Mouse (Mus musculus): ENCODE results near the gene Dnase1. TPM values are rescaled to one million over a fixed set of nuclear protein-coding genes. Genes with fewer than 3 reads are reported as not detected.
"Not testable (repeated sequence)": the region's sequence is repeated elsewhere in the genome, so short reads cannot be mapped to it uniquely, and the experiment has no call there.

Gene Dnase1
- polyA plus RNA-seq, 1 experiment from 2014 or later = 0.43 TPM

DNA sequence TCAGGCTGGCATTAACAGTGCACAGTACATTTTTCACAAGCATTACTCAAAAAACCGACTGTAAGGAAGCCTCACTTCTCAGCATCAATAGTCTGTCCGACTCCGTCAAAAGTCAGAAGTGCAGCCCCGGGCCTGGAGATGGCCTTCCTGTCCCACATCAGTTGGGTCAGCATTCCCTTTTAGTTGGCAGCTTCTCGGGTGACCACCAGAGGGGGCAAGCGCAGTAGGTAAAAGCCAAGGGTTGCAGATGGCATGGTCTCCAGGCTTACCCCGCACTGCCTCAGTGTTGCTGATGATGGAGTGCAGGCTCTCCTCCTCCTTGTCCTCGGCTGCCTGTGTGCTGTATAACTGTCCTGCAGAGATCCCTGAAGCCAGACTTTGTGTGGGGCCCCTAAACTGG, 31.8 kb downstream of the Dnase1 start:
- H3K4me3 ChIP-seq (ENCODE audit: low read depth, low read length) = no peak overlapping the region
- ATAC-seq (peak; percentile 45; the same call in 1 of the 2 replicates), DNase-seq (peak; percentile 71)
- WGBS (ENCODE audit: insufficient replicate concordance) = 58% methylated on average over 8 of the region's 8 CpGs
- no peaks in the 10 kb centered on the region for H3K9me3 ChIP-seq (ENCODE audit: low read length)
- no peaks in the 10 kb centered on the region for H3K27me3 ChIP-seq (ENCODE audit: insufficient read depth, low read length)
- no peak overlapping the region for H3K9ac ChIP-seq (replicated peaks)
- TF ChIP-seq EP300 (IDR thresholded peaks at IDR 0.05; ENCODE audit: low read depth) (no peak), CTCF (IDR thresholded peaks at IDR 0.05; ENCODE audit: low read depth) (peak; percentile 83)
- H3K4me2 ChIP-seq (ENCODE audit: low read depth, low read length) = no peak overlapping the region
- H3K36me3 ChIP-seq (replicated peaks; ENCODE audit: insufficient read depth, low read length) = peaks cover 24% of the 10 kb centered on the region
- H3K4me1 ChIP-seq (ENCODE audit: insufficient read depth) = no peaks in the 10 kb centered on the region
- H3K27ac ChIP-seq (ENCODE audit: low read depth) = no peak overlapping the region

- Histone ChIP-seq H3K9me3 (ENCODE audit: low read length) (no peaks in the 10 kb centered on the region), H3K27me3 (ENCODE audit: insufficient read depth, low read length) (no peaks in the 10 kb centered on the region), H3K4me1 (ENCODE audit: insufficient read depth) (peaks cover 20% of the 10 kb centered on the region), H3K4me3 (ENCODE audit: low read depth, low read length) (no peak overlapping the region), H3K4me2 (ENCODE audit: low read depth, low read length) (no peak overlapping the region), H3K9ac (replicated peaks) (no peak overlapping the region), H3K27ac (ENCODE audit: low read depth) (no peak overlapping the region), H3K36me3 (replicated peaks; ENCODE audit: insufficient read depth, low read length) (0 out of 2 replicates have a peak, but pooled peaks cover 2% of the 10 kb centered on the region)
- DNase-seq = no peak
- TF ChIP-seq CTCF (IDR thresholded peaks at IDR 0.05; ENCODE audit: low read depth) = peak; percentile 27; the same call in 1 of the 2 replicates
- no peak for TF ChIP-seq EP300 (IDR thresholded peaks at IDR 0.05; ENCODE audit: low read depth)
- 57% methylated on average over 6 of the region's 6 CpGs for WGBS (ENCODE audit: insufficient replicate concordance)
- ATAC-seq = no peak
Measured at GRCm38 (mm10) chr16:4074297-4074696, 37.6 kb downstream of the Dnase1 start.

DNA sequence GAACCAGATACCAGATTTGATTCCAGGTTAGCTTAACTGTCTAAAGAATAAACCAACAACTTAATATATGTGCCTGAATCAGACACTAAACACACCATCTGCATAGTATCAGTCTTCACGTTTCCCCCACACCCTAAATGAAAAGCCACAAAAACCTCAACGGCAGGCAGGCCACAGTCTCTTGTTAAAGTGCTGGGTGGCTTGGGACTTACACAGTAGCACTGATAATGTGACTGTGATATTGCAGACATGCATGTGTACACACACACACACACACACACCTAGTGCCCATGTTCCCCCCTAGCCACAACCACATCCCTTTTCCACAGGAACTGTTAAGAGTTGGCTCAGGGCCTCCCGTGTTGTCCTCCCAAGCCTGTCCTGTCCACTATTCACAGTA, 38.1 kb downstream of the Dnase1 start:
- no peak for DNase-seq
- H3K27ac ChIP-seq (ENCODE audit: low read depth) = no peak overlapping the region
- H3K4me2 ChIP-seq (ENCODE audit: low read depth, low read length) = no peak overlapping the region
- H3K4me1 ChIP-seq (ENCODE audit: insufficient read depth) = peaks cover 20% of the 10 kb centered on the region
- H3K36me3 ChIP-seq (replicated peaks; ENCODE audit: insufficient read depth, low read length) = 0 out of 2 replicates have a peak, but pooled peaks cover 2% of the 10 kb centered on the region
- H3K9me3 ChIP-seq (ENCODE audit: low read length) = no peaks in the 10 kb centered on the region
- H3K27me3 ChIP-seq (ENCODE audit: insufficient read depth, low read length) = no peaks in the 10 kb centered on the region
- H3K9ac ChIP-seq (replicated peaks) = no peak overlapping the region
- TF ChIP-seq EP300 (IDR thresholded peaks at IDR 0.05; ENCODE audit: low read depth) = no peak
- no peak for TF ChIP-seq CTCF (IDR thresholded peaks at IDR 0.05; ENCODE audit: low read depth)
- WGBS (ENCODE audit: insufficient replicate concordance) = 27% methylated on average over 3 of the region's 3 CpGs
- no peak for ATAC-seq
- H3K4me3 ChIP-seq (ENCODE audit: low read depth, low read length) = no peak overlapping the region

- H3K9ac ChIP-seq (replicated peaks) = peak within 1 kb of the TSS; percentile 85
- peaks cover 20% of the 10 kb centered on the region for H3K4me1 ChIP-seq (ENCODE audit: insufficient read depth)
- peak within 1 kb of the TSS; percentile 77 for H3K4me3 ChIP-seq (ENCODE audit: low read depth, low read length)
- H3K27me3 ChIP-seq (ENCODE audit: insufficient read depth, low read length) = no peaks in the 10 kb centered on the region
- no peak for TF ChIP-seq CTCF (IDR thresholded peaks at IDR 0.05; ENCODE audit: low read depth)
- TF ChIP-seq EP300 (IDR thresholded peaks at IDR 0.05; ENCODE audit: low read depth) = peak; percentile 49; the same call in 1 of the 2 replicates
- H3K27ac ChIP-seq (ENCODE audit: low read depth) = peak within 1 kb of the TSS; percentile 94
- H3K9me3 ChIP-seq (ENCODE audit: low read length) = no peaks in the 10 kb centered on the region
- DNase-seq = peak; percentile 95
- H3K36me3 ChIP-seq (replicated peaks; ENCODE audit: insufficient read depth, low read length) = 0 out of 2 replicates have a peak, but pooled peaks cover 2% of the 10 kb centered on the region
- peak; percentile 96 for ATAC-seq
- H3K4me2 ChIP-seq (ENCODE audit: low read depth, low read length) = peak within 1 kb of the TSS; percentile 80
- WGBS (ENCODE audit: insufficient replicate concordance) = under 1% methylated on average over 58 of the region's 58 CpGs
Measured at GRCm38 (mm10) chr16:4077384-4078061, 40.8 kb downstream of the Dnase1 start, which contains the start of gene Trap1. TSS of gene Trap1 (minus strand) at chr16:4077827.

- H3K4me2 ChIP-seq (ENCODE audit: low read depth, low read length) = peak overlapping the region; percentile 80
- not testable (repeated sequence) for H3K9me3 ChIP-seq (ENCODE audit: low read length); H3K36me3 ChIP-seq (replicated peaks; ENCODE audit: insufficient read depth, low read length); ATAC-seq; H3K27me3 ChIP-seq (ENCODE audit: insufficient read depth, low read length); DNase-seq
- WGBS (ENCODE audit: insufficient replicate concordance) = 70% methylated on average over 10 of the region's 10 CpGs
- H3K4me1 ChIP-seq (ENCODE audit: insufficient read depth) = peaks cover 20% of the 10 kb centered on the region
- H3K27ac ChIP-seq (ENCODE audit: low read depth) = peak overlapping the region; percentile 94
- peak overlapping the region; percentile 77 for H3K4me3 ChIP-seq (ENCODE audit: low read depth, low read length)
- H3K9ac ChIP-seq (replicated peaks) = peak overlapping the region; percentile 85
Measured at GRCm38 (mm10) chr16:4078302-4078701, 41.6 kb downstream of the Dnase1 start.

DNA sequence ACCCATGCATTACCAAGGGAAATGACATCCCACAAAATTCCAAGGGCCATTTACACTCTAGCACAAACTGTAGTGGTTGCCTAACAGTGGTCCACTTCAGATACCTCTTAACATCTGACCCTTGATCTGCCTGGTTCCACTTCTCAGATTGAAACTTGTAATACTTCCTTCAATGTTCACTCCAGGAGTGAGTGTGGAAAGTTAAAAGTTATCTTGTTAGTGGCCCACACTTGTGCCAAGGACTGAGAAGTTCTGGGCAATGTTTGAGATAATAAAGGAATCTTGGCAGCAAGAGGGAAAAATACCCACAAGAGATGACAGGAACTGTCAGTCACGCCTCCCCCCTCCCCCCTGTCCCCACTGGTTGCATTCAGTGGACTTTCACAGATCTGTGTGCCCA, 42.9 kb downstream of the Dnase1 start:
- no peak overlapping the region for H3K4me3 ChIP-seq (ENCODE audit: low read depth, low read length)
- no peaks in the 10 kb centered on the region for H3K9me3 ChIP-seq (ENCODE audit: low read length)
- WGBS (ENCODE audit: insufficient replicate concordance) = 79% methylated on average over 1 of the region's 1 CpGs
- no peak overlapping the region for H3K9ac ChIP-seq (replicated peaks)
- DNase-seq = no peak
- ATAC-seq = no peak
- H3K4me1 ChIP-seq (ENCODE audit: insufficient read depth) = peaks cover 18% of the 10 kb centered on the region
- H3K4me2 ChIP-seq (ENCODE audit: low read depth, low read length) = no peak overlapping the region
- no peaks in the 10 kb centered on the region for H3K27me3 ChIP-seq (ENCODE audit: insufficient read depth, low read length)
- TF ChIP-seq EP300 (IDR thresholded peaks at IDR 0.05; ENCODE audit: low read depth) (no peak), CTCF (IDR thresholded peaks at IDR 0.05; ENCODE audit: low read depth) (no peak)
- peaks cover 12% of the 10 kb centered on the region for H3K36me3 ChIP-seq (replicated peaks; ENCODE audit: insufficient read depth, low read length)
- H3K27ac ChIP-seq (ENCODE audit: low read depth) = no peak overlapping the region

- H3K9me3 ChIP-seq (ENCODE audit: low read length); DNase-seq; H3K4me3 ChIP-seq (ENCODE audit: low read depth, low read length); H3K9ac ChIP-seq (replicated peaks); H3K27me3 ChIP-seq (ENCODE audit: insufficient read depth, low read length); H3K27ac ChIP-seq (ENCODE audit: low read depth); ATAC-seq; H3K4me2 ChIP-seq (ENCODE audit: low read depth, low read length): not testable (repeated sequence)
- peaks cover 19% of the 10 kb centered on the region for H3K36me3 ChIP-seq (replicated peaks; ENCODE audit: insufficient read depth, low read length)
- 62% methylated on average over 3 of the region's 3 CpGs for WGBS (ENCODE audit: insufficient replicate concordance)
- H3K4me1 ChIP-seq (ENCODE audit: insufficient read depth) = peaks cover 12% of the 10 kb centered on the region
Measured at GRCm38 (mm10) chr16:4080419-4080818, 43.7 kb downstream of the Dnase1 start.
